Mouse (Mus musculus) Patski (cell line): ENCODE results near the gene Ncor2. TPM values are rescaled to one million over a fixed set of nuclear protein-coding genes. Genes with fewer than 3 reads are reported as not detected.

Experiments used
- ATAC-seq: fragments of 100-300 bp; one replicate; pipeline ENCODE4 v1.8.0; 2021
- CTCF ChIA-PET: fragments of 350-600 bp; sonication (Branson Sonifier 250); formaldehyde crosslinking; loops from one replicate; lab custom pipeline; 2022; ENCODE audit warnings: inconsistent platforms; lab: Charles Lee
- POLR2A ChIA-PET: fragments of 350-600 bp; sonication (Branson Sonifier 250); formaldehyde crosslinking; loops from one replicate; lab custom pipeline; 2022; ENCODE audit warnings: antibody characterized with exemption, inconsistent platforms; lab: Charles Lee
- DNase-seq: peaks from one replicate; pipeline ENCODE4 v3.0.0-alpha.2; 2011; ENCODE audit warnings: low read depth, low spot score
- H3K27me3 ChIP-seq: fragments of 371-371 bp; one replicate; pipeline ENCODE4 v1.5.1; 2021
- CTCF ChIP-seq: fragments of 100-300 bp; IDR thresholded peaks from one replicate; pipeline ENCODE4 v1.5.1; 2021
- in situ Hi-C: fragments of 300-500 bp; cut with MboI; formaldehyde crosslinking; loops from 3 replicates; pipeline ENCODE4 v1.11.1; 2018; ENCODE audit warnings: low pct_unique_long_range_greater_than_20kb, mixed read lengths
- polyA plus RNA-seq: library from polyadenylated mRNA; unstranded; gene quantifications from one replicate; pipeline ENCODE4 v1.2.3, GENCODE M21; 2021

Ncor2 gene
- polyA plus RNA-seq, 1 experiment from 2014 or later: 98.6 TPM

- ATAC-seq: no peak
- ChIA-PET CTCF (interaction anchor here (1.0 to 1.3 kb wide), 2 partner anchors 13 to 67 kb away, joined by 4 read pairs; no protein-coding TSS in a partner anchor), POLR2A (interaction anchor here (1.5 kb wide), 1 partner anchor 9 kb away, joined by 3 read pairs; the partner anchor contains the start of gene Rflna)
- in situ Hi-C loops: loop anchor here (5.0 kb wide), 1 partner anchor 99 kb away; no protein-coding TSS in a partner anchor
- H3K27me3 ChIP-seq: no peaks in the 10 kb centered on the region
- no peak for DNase-seq
- no peak for TF ChIP-seq CTCF
These were observed 167.4 kb downstream of the Ncor2 start for GRCm38 (mm10) chr5:125011628-125012027.

- no peaks in the 10 kb centered on the region for H3K27me3 ChIP-seq
- DNase-seq (no peak), ATAC-seq (no peak)
- ChIA-PET POLR2A (no interaction called here), CTCF (interaction anchor here (1.0 to 1.1 kb wide), 2 partner anchors 14 to 56 kb away, joined by 3 to 4 read pairs; no protein-coding TSS in a partner anchor)
- in situ Hi-C loops: loop anchor here (5.0 kb wide), 1 partner anchor 99 kb away; no protein-coding TSS in a partner anchor
- TF ChIP-seq CTCF: no peak
These were observed 167.9 kb downstream of the Ncor2 start for GRCm38 (mm10) chr5:125011166-125011565.

- no peaks in the 10 kb centered on the region for H3K27me3 ChIP-seq
- in situ Hi-C loops: no loop called here
- ATAC-seq (no peak), DNase-seq (no peak)
- ChIA-PET POLR2A (no interaction called here), CTCF (no interaction called here)
- no peak for TF ChIP-seq CTCF
These were observed 172.1 kb downstream of the Ncor2 start for GRCm38 (mm10) chr5:125006896-125007295.

- ChIA-PET POLR2A (interaction anchor here (0.7 kb wide), 1 partner anchor 39 kb away, joined by 3 read pairs; no protein-coding TSS in a partner anchor), CTCF (no interaction called here)
- in situ Hi-C loops: no loop called here
- DNase-seq: no peak
- no peaks in the 10 kb centered on the region for H3K27me3 ChIP-seq
- no peak for TF ChIP-seq CTCF
- ATAC-seq: no peak
These were observed 173.0 kb downstream of the Ncor2 start for GRCm38 (mm10) chr5:125005871-125006652.

- no peak for ATAC-seq
These were observed 175.2 kb downstream of the Ncor2 start for GRCm38 (mm10) chr5:125003873-125004255.

GRCm38 (mm10) chr5:125002969-125003872 is 175.8 kb downstream of the Ncor2 start, which contains the start of gene Rflna:
Gene Rflna, plus strand, starts transcription at chr5:125003221.
- POLR2A ChIA-PET: interaction anchor here (0.6 to 1.0 kb wide), 3 partner anchors 9 to 228 kb away, joined by 3 to 4 read pairs (median 3); no protein-coding TSS in a partner anchor

More at GRCm38 (mm10) chr5:125003873-125004255, 175.2 kb downstream of the Ncor2 start:
- ChIA-PET POLR2A (interaction anchor here (0.6 to 0.7 kb wide), 2 partner anchors 77 to 228 kb away, joined by 3 to 4 read pairs; no protein-coding TSS in a partner anchor), CTCF (no interaction called here)
- no peaks in the 10 kb centered on the region for H3K27me3 ChIP-seq
- no peak for DNase-seq
- in situ Hi-C loops: no loop called here
- no peak for TF ChIP-seq CTCF

GRCm38 (mm10) chr5:125000756-125001250 is 178.2 kb downstream of the Ncor2 start:
- DNase-seq (no peak), ATAC-seq (no peak)
- ChIA-PET CTCF (interaction anchor here (1.3 kb wide), 1 partner anchor 13 kb away, joined by 4 read pairs; no protein-coding TSS in a partner anchor), POLR2A (no interaction called here)
- in situ Hi-C loops: no loop called here
- no peaks in the 10 kb centered on the region for H3K27me3 ChIP-seq
- no peak for TF ChIP-seq CTCF

More at GRCm38 (mm10) chr5:125002969-125003872, 175.8 kb downstream of the Ncor2 start, which contains the start of gene Rflna:
- CTCF ChIA-PET: interaction anchor here (1.6 kb wide), 1 partner anchor 268 kb away, joined by 4 read pairs; no protein-coding TSS in a partner anchor
- TF ChIP-seq CTCF: no peak
- no peak for DNase-seq
- H3K27me3 ChIP-seq: no peaks in the 10 kb centered on the region
- peak; percentile 6 for ATAC-seq
- in situ Hi-C loops: no loop called here

- ChIA-PET CTCF (no interaction called here), POLR2A (no interaction called here)
- TF ChIP-seq CTCF: no peak
- DNase-seq (no peak), ATAC-seq (no peak)
- no peaks in the 10 kb centered on the region for H3K27me3 ChIP-seq
- in situ Hi-C loops: no loop called here
These were observed 181.1 kb downstream of the Ncor2 start for GRCm38 (mm10) chr5:124997913-124998312.

- ATAC-seq: no peak
- ChIA-PET CTCF (no interaction called here), POLR2A (interaction anchor here (0.6 kb wide), 1 partner anchor 15 kb away, joined by 3 read pairs; no protein-coding TSS in a partner anchor)
- H3K27me3 ChIP-seq: no peaks in the 10 kb centered on the region
- in situ Hi-C loops: no loop called here
- DNase-seq: no peak
- no peak for TF ChIP-seq CTCF
These were observed 182.2 kb downstream of the Ncor2 start for GRCm38 (mm10) chr5:124996816-124997215.
